Mouse (Mus musculus) liver, adult 2 months (tissue): Measurements from ENCODE around the gene Col23a1.

Experiments used
- CTCF ChIP-seq: fragments of 200-500 bp; IDR thresholded peaks from 2 replicates; pipeline ENCODE4 v1.5.1; 2011; ENCODE audit warnings: low read depth, low read length, control low read depth
- POLR2A ChIP-seq: fragments of 200-500 bp; IDR thresholded peaks from 2 replicates; pipeline ENCODE4 v1.6.1; 2011; ENCODE audit warnings: low read length, control low read depth; ENCODE audit not compliant: insufficient read depth; ENCODE audit errors: extremely low read depth

DNA sequence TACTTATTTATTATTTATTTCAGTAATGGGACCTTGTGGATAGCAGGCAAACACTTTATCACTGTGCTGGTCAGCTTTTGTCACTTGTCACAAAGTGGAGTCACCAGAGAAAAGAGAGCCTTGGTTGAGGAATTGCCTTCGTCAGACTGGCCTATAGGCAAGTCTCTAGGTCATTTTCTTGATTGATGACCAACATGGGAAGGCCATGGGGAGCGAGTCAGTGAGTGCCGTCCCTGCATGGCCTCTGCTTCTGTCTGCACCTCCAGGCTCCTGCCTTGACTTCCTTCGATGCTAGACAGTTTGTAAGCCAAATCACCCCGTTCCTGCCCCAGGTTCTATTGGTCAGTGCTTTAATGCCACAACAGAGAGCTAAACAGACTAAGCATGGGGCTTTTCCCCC, 12.7 kb downstream of the Col23a1 start:
- TF ChIP-seq CTCF (no peak), POLR2A (no peak)
